Mouse (Mus musculus) liver, embryonic 16.5 days (tissue): ENCODE data around the gene Dcun1d3. TPM values are rescaled to one million over a fixed set of nuclear protein-coding genes. Genes with fewer than 3 reads are reported as not detected.

Source experiments
- polyA plus RNA-seq: library from polyadenylated mRNA; unstranded; fragments of >200 nt; fragmentation: Nextera tagmentation; extraction: Ambion mirVana; gene quantifications from 2 replicates; pipeline ENCODE4 v1.2.1, GENCODE M21; 2015

Dcun1d3 gene
- polyA plus RNA-seq, 1 experiment from 2014 or later, result 1.9 TPM

Other genes with a start within 250 kb of the Dcun1d3 start
- not detected in 2 replicates for gene Acsm4, start 206.3 kb downstream of the Dcun1d3 start, polyA plus RNA-seq
- gene Thumpd1, start 175.5 kb downstream of the Dcun1d3 start, polyA plus RNA-seq, result 19.1 and 19.8 TPM in 2 replicates
- gene Acsm3, start 135.4 kb downstream of the Dcun1d3 start, polyA plus RNA-seq, result 6.1 and 8.0 TPM in 2 replicates
- gene Rexo5, start 102.3 kb downstream of the Dcun1d3 start, polyA plus RNA-seq, result 11.9 and 13.7 TPM in 2 replicates
- 11.0 and 12.0 TPM in 2 replicates for gene Eri2, start 102.2 kb downstream of the Dcun1d3 start, polyA plus RNA-seq
- 2.7 and 2.8 TPM in 2 replicates for gene Lyrm1, start 437 bp downstream of the Dcun1d3 start, polyA plus RNA-seq
- gene Dnah3, start 199.0 kb upstream of the Dcun1d3 start, polyA plus RNA-seq, result not detected in 2 replicates
- 2.2 and 3.0 TPM in 2 replicates for gene Tmem159, start 206.1 kb upstream of the Dcun1d3 start, polyA plus RNA-seq
- not detected in 2 replicates for gene Zp2, start 249.0 kb upstream of the Dcun1d3 start, polyA plus RNA-seq